Mouse (Mus musculus) heart, postnatal 4 days (tissue): Measurements from ENCODE around the gene Scnn1b. TPM values are rescaled to one million over a fixed set of nuclear protein-coding genes. Genes with fewer than 3 reads are reported as not detected.

Source experiments
- DNase-seq: peaks from one replicate; pipeline ENCODE4 v3.0.0; 2021
- total RNA-seq, 2 experiments: library from RNA; stranded (reverse); gene quantifications; 2 replicates each; pipeline ENCODE4 v1.2.3; 2021

The Scnn1b gene
- total RNA-seq: under 1 TPM in 1 of 2 experiments, not detected in 1; 0.10 TPM

DNA sequence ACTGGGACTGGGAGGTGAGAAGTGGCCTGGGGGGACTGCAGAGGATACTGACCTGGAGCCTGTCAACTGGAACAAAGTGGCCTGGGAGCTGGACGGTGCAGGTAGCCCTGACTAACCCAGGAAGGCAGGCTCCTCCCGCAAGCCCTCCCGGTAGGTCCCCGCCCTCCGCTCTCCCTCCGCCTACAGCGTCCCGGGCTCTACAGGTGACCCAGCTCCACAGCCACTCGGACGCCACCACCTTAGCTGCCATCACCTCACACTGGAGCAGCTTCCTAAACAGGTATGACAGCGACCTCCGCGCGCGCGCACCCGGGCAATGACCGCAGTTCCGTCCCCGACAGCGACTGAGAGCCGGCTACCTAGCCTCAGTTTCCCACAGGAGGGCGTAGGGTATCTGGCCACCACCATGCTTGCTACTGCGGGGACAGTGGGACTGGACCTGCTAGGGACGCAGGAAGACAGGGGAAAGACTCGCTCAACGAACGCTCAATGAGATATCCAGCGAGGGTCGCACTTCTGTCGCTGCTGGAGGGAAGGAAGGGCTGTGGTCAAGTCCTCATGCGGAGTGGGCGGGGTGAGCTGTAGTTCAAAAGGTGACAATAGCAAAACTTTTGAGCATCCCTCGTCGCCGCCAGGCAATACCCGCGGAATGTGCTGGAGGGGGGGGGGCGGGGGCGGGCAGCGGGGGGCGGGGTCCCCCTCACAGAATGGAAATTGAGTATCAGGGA lies at the start of gene Scnn1b:
Gene Scnn1b (plus strand): TSS at position 181 of the 728 bp plus-strand sequence.
- no peak for DNase-seq

DNA sequence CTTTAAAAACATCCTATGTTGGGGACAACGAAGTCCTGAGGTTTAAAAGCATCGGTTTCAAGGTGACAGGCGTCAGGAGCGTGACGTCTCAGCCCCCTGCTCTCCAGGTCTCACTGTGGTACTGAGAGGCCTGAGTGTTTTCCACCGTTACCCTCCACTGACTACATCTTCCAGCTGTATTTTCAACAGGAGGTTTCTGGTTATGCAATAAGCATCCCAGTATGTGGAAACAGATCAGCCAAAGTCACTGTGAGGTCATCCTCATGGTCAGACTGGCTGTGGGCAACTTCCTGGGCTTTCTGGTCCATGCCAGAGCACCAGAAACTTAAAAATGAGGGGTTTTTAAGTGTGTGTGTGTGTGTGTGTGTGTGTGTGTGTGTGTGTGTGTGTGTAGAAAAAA lies 43.2 kb upstream of the Scnn1b start:
- no peak for DNase-seq

DNA sequence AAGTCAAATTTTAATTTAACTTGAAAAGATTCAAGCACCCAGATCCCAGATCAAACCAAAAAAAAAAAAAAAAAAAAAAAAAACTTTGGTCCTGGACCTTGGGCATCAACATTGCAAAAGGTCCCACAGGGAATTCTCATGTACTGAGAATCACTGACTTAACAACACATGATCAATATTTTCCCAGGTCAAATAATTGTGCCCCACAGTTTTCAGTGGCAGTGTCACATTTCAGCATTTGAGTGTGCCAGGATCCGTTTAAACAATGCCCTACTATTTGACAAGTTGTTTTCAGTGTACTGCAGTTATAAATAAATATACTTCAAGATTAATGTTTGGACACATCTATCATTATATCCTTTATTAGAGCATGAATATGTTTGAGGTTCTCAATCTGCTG lies 36.4 kb upstream of the Scnn1b start:
- DNase-seq: no peak

DNA sequence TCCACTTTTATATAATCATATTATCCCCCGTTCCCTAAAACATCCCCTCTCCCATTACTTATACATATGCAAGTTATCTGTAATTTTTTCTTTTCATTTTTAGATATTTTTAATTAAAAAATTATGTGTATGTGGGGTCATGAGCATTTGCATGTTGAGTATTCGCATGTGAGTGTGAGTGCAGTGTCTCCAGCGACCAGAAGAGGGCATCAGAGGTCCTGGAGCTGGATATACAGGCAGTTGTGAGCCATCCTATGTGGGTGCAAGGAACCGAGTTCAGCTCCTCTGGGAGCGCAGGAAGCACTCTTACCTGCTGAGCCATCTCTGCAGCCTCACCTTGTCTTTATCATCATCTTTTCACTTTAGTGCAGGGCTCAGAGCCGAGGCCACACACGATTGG lies 29.4 kb upstream of the Scnn1b start:
- DNase-seq: no peak

DNA sequence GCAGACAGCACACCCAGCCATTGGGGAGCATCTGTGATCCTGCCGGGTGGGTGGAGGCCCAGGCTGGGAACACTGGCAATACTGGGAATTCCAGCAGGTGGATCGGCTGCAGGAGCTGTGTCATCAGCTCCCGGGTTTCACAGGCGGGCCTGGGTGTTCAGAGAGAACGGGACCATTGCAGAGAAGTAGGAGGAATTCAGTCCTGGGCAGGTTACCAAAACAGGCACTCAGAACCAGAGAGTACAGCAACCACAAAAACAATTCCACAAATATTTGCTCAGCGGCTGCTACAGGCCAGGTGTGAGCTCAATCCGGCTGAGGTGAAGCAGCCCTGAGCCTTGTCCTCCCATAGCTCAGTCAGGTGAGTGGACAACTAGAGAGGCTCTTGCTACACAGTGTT lies 28.0 kb upstream of the Scnn1b start:
- no peak for DNase-seq

DNA sequence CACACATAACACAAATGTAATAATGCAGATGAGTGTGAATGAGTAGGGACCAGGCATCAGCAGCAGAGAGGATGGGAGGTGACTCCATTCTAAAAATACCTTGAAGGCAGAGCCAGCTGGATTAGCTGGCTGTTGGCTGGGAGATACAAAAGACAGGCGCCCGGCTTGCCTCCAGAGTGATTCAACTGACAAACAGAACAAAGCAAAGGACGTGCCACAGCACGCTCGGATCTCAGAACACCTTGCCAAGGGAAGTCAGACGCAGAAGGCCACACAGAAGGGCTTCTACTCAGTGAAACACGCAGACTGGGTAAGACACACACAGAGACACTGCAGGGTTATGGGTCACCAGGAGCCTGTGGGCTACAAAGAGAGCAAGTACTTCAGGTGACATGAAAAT lies 24.0 kb upstream of the Scnn1b start:
- DNase-seq: peak; percentile 49

DNA sequence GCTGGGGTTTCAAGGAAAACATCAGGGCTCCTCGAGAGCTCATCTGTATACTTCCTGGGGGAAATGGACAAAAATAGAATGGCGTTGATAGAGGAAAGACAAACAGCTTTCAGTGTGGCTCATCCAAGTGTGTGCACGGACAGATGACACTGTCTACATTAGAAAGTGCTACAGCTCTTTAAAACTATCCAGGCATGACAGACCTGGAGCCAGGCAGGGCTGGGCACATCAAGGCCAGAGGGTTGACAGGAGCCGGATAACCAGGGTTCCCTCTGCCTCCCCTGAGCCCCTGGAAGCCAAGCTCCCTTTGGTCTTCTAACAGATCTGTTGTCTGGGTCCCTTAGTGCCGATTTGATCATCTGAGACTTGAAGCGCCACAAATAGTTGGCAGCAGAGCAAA lies 22.6 kb upstream of the Scnn1b start:
- no peak for DNase-seq

DNA sequence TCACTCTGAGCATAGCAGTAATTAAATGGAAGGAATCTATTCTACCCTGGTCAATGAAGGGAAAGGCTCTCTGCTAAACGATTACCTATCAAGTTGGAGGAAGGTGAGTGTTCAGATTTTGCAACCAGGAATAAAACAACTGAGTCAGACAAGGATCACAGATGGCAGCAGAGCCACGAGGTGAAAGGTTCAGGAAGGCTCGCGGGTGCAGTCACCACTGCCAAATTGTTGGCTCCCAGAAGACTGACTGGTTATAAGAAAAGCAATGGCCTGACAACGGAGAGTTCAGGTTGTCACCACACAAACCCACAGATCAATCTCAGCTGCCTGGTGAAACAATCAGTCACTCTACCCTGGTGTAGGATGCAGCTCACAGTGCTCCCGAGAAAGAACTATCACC lies 18.9 kb upstream of the Scnn1b start:
- DNase-seq: no peak

DNA sequence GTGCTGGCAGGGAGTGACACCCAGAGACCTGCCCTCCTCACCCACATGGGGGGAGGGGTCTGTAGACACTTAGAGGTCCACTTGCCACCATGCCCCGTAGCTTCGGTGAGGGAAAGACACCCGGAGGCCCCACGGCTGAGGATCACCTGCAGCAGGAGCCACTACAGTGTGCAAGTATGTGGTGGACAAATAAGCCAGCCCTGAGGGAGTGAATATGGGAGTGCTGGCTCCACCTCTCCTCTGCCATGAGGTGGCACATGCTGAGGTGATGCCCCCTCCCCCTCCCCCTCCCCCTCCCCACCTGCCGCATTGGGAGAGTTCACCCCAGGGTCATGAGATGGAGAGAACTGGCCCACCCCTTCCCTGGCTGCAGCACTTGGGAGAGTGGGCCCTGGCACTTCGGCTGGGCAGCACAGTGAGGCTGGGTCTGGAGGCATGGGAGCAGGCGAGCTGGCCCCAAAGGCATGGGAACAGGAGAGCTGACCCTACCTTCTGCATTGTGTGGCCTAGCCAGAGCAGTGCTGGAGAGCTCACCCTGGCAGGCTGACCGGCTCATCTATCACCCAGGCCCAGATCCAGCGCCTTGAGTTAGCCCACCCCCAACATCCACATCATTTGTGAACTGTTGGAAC lies 16.2 kb upstream of the Scnn1b start:
- DNase-seq: no peak

DNA sequence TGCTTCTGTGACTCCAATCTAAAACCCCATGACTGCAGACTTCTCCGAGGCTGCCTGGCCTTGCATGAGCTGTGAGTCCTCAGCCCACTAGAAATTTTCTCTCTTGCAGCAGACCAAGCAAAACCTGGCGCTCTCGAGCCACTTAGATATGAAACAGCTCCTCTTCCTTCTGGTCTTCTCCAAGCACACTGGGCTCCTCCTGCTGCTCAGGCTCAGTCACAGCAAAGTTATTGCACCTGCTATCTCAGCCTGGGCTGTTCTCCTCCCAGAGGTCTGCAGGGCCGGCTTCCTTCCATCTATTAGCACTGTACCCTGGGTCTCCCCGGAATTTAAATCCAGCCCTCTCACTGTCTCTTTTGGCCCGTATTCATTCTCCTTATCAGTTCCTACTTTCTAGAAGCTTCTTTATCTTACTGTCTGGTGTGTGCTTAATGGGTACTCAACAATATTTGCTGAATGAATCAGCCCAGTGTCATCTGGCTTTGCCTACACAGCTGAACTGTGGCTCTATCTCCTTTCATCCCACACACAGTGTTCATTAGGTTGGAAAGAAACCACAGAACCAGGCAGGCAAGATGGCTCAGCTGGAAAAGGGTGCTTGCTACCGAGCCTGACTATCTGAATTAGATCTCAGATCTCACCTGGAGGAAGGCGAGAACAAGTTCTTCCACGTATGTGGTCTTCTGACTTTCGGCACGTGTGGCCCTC lies 7.5 kb upstream of the Scnn1b start:
- DNase-seq: no peak

DNA sequence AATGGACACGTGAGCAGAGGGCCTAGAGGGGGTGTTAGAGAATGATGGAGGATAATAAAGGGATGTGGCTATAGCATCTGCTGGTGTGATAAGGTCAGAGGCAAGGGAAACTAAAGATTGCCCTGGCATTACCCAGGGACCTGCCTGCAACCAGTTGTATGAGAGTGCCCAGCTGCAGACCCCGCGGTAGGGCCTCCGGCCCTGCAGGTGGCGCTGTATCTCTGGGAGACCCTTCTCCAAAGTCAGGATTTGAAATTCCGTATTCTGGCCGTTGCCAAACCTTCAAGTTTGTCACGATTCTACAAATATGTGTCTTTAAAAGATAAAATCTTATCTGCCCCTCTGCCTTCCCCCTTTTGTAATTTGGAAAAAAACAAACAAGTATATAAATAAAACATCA lies 5.9 kb upstream of the Scnn1b start:
- no peak for DNase-seq

DNA sequence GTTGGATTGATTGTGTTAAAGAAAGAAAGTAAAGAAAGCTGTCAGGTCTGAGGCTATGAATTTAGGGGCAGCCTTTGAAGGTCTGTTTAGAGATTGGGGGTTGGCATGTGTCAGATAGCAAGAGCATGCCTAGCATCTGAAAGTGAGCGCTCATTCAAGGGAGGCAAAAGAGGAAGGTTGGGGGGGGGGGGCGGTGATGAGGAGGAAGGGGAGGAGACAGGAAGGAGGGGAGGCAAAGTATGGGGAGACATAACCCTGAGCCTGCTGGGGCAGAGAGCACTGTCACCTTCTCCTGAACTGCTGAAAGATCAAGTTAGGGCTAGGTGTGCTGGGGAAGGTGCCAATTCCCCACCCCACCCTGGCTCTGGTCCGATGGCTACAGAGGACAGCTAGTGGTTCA lies 6.8 kb downstream of the Scnn1b start:
- DNase-seq: no peak

DNA sequence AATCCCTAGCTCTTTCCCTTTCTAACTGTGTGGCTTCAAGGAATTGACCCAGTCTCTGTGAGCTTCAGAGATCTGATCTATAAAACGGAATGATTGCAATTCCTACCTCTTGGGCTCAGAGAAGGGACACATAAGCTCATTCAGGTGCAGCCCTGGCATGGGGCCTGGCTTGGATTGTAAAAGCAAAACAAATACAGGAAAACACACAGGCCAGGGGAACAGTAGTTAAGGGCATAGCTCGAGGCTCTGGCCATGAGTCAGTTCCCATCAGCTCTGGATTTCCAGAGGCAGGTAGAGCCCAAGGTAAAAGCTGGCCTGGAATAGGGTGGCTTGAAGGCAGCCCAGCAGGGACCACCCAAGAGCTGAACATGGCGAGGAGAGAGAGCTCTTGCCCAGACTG lies 9.2 kb downstream of the Scnn1b start:
- no peak for DNase-seq

DNA sequence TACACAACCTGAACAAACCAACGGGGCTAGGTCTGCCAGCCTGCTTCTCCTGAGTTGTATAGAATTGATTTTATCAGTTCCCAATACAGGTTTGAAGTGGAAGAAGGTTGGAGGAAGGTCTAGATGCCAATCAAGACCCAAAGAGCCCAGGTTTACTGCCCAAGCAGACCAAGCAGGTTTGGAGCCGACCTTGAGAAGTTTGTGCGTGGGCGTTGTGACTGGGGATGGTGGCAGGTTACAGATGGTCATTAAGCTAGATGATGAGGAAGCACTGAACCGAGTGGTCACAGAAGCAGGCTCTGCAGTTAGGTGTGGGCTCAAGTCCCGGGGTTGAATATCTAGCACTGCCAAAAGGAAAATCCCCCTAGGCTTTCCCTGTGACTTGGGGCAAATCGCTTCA lies 9.9 kb downstream of the Scnn1b start:
- DNase-seq: no peak

DNA sequence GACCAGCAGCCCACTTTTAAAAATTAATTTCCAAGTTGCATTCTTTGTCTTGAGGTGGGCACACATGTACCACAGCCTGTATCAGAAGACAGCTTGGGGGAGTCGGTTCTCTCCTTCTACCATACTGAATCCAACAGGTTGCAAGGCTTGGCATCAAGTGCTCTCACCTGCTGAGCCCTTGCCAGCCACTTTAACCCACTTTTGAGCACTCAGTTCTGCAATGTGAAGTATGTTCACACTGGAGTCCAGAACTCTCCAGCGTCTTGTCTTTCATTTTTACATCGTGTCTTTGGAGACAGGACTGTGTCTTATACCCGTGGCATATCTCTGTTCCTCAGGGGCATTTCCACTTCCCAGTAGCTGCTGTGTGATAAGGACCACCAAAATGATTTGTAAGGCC lies 15.4 kb downstream of the Scnn1b start:
- no peak for DNase-seq

DNA sequence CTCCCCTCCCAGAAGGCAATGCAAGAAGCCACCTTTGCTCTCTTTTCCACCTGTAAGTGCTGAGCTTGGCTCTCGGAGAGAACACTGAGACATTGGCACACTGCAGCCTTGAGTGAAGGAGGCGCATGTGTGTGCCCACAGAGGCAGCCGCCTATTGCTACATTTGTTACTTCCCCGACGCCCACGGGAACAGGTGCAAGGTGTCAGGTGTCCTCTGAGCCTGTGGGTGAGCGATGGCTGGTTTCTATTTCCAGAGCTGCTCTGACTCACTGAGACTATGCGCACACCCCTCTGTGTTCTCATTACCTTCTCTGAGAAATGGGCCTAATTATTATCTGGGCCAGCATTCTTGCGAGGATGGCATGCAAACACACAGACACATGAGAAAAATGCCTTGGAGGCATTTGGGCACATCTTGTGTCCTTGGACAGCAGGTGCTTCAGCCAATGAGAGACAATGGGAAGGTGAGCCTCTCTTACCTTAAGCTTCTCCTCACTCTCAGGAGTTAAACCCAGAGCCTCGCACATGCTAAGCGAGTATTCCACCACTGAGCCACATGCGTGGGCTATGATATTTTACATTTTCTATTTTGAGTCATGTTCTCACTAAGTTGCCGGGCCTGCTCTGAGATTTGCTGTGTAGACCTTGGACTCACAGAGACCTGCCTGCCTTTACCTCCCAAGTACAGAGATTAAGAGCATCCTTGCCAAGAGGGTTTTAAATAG lies 26.0 kb downstream of the Scnn1b start:
- DNase-seq: no peak

DNA sequence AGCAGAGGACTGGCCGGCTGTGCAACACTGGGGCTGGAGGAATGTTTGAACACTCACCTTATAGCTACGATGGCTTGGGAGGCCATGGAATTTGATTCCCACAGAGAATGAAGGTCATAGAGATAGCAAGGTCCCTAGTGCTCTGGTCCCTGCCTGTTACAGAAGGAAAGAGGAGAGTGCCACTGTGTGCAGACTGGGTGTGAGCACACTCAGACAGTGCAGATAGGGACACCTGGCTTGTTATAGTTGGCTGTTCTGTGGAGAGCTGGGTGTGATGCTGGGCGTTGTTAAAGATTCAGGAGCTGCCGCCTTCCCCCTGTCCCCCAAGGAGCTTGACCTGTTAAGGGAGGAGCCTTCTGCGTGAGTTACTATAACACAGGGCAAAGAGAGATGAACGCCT lies 31.9 kb downstream of the Scnn1b start:
- no peak for DNase-seq

DNA sequence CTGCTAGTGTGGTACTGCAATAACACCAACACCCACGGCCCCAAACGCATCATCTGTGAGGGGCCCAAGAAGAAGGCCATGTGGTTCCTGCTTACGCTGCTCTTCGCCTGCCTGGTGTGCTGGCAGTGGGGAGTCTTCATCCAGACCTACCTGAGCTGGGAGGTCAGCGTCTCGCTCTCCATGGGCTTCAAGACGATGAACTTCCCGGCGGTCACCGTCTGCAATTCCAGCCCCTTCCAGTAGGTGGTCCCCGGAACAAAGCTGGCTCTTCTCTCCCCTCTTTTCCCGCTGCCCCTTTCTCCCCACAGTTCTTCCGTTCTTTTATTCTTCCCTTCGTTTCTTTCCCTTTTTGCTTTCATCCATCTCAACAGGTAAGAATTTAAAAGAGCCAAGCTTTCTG lies 34.5 kb downstream of the Scnn1b start:
- peak; percentile 64 for DNase-seq

DNA sequence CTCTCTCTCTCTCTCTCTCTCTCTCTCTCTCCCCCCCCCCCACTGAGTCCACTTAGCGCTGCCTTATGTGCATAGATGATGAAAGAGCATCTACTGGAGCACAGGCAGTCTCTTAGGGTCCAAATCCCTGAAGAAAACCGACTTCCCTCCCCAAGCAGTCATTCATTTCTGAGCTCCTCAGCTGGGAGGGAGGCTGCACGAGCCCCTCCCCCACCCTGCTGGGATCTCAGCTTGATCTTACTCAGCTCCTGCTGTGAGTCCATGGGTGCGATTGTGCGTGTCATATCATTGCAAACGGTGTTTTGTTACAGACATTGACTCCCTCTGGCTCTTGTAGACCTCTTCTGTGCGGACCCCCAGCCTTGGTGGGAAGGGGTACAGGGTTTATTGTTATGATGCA lies 35.1 kb downstream of the Scnn1b start:
- no peak for DNase-seq

DNA sequence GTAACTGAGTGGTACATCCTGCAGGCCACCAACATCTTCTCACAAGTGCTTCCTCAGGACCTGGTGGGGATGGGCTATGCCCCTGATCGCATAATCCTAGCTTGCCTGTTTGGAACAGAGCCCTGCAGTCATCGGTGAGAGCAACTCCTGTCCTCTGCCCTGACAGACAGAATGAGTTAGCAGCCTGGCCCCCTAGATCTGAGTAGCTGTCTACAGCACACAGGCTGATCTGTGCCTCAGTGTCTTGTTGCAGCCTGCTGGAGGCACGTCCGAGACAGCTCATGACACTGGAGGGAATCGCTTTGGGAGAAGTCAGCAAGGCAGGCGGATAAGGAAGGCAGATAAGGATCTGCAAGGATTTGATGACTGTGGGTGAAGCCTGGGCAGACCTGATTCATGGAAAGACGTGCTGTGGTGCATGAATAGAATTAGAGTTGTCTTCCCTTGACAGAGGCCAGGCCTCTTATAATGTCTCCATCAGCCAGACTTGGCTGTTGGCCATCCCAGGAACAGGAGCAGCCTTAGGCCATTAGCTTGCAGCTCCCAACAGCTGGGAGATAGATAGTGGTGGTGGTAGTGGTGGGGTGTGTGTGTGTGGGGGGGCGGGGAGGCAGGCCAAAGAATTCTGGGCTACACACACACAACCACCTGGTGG lies 38.0 kb downstream of the Scnn1b start:
- peak; percentile 40 for DNase-seq

DNA sequence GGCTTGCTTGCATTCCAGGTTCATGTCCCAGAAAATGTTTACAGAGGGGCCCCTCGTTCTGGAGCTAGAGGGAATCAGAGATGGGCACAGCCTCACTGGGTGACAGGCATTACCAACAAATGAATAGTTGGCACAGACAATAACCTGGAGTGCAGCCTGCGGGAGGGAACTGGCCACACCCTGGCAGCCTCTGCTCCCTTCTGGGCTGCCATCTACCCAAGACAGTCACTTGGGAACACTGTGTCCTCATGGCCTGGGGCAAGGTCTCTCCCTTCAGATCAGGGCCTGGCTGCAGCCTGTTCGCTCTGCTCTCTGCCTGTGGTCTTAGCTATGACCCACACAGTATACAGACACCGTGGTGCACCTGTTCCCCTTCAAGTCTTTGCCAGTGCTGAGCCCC lies 42.0 kb downstream of the Scnn1b start:
- DNase-seq: no peak

DNA sequence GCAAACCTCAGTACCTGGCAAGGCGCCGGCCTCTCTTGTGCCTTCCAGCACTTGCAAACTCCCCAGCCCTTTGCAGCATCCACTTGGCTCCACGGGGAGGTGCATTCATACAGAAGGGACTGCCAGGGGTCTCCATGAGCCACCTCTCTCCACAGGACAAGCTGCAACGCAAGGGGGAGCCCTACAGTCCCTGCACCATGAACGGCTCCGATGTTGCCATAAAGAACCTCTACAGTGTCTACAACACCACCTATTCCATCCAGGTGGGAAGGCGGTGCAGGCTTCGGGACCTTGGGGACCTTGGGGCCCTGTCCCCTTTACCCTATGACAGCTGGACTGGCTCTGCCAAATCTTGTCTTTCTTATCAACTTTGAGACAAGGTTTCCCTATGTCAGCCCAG lies 47.4 kb downstream of the Scnn1b start:
- no peak for DNase-seq

DNA sequence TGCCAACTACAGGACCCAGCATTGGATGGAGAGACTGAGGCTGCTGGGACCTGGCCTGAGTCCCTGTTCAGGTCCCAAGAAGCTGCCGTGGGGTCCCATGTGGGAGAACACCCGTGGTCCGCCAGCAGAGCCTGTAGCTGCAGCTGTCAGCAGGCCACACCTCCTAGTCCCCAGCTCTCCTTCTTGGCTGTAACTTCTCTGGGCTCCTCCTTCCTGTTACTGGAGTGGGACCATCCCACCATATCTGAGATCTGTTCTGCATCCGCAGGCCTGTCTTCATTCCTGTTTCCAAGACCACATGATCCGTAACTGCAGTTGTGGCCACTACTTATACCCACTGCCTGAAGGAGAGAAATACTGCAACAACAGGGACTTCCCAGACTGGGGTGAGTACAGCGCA lies 49.1 kb downstream of the Scnn1b start:
- DNase-seq: no peak
